Mouse (Mus musculus) liver, adult 2 months (tissue): ENCODE results near the gene Btg2. TPM values are rescaled to one million over a fixed set of nuclear protein-coding genes. Genes with fewer than 3 reads are reported as not detected.

Experiments
- DNase-seq: peaks from one replicate; pipeline ENCODE4 v3.0.0-alpha.2; 2011; ENCODE audit warnings: low read depth, low spot score; ENCODE audit errors: extremely low read depth
- H3K27ac ChIP-seq: fragments of 200-500 bp; replicated peaks from 2 replicates; pipeline ENCODE4 v1.5.1; 2012; ENCODE audit warnings: low read depth, mild to moderate bottlenecking, control low read depth, inconsistent platforms, low read length; ENCODE audit not compliant: insufficient read depth
- H3K27me3 ChIP-seq: fragments of 200-500 bp; 2 replicates; pipeline ENCODE4 v1.6.1; 2012; ENCODE audit warnings: mild to moderate bottlenecking, moderate library complexity, low read length, inconsistent platforms; ENCODE audit not compliant: control insufficient read depth, insufficient read depth
- H3K36me3 ChIP-seq: fragments of 200-500 bp; 2 replicates; pipeline ENCODE4 v1.6.1; 2012; ENCODE audit warnings: low read length, inconsistent platforms; ENCODE audit not compliant: control insufficient read depth, insufficient read depth
- H3K4me1 ChIP-seq: fragments of 200-500 bp; 2 replicates; pipeline ENCODE4 v1.6.1; 2011; ENCODE audit warnings: low read length; ENCODE audit not compliant: control insufficient read depth, insufficient read depth
- H3K4me3 ChIP-seq: fragments of 200-500 bp; 2 replicates; pipeline ENCODE4 v1.5.1; 2011; ENCODE audit warnings: low read depth, mild to moderate bottlenecking, control low read depth, low read length, moderate library complexity; ENCODE audit not compliant: insufficient read depth
- H3K79me2 ChIP-seq: fragments of 200-500 bp; 2 replicates; pipeline ENCODE4 v1.6.1; 2012; ENCODE audit warnings: inconsistent platforms, mild to moderate bottlenecking, low read length, moderate library complexity; ENCODE audit not compliant: control insufficient read depth, insufficient read depth
- H3K9ac ChIP-seq: fragments of 200-500 bp; 2 replicates; pipeline ENCODE4 v1.6.1; 2012; ENCODE audit warnings: low read depth, mild to moderate bottlenecking, control low read depth, inconsistent platforms, low read length
- CTCF ChIP-seq: fragments of 200-500 bp; IDR thresholded peaks from 2 replicates; pipeline ENCODE4 v1.5.1; 2011; ENCODE audit warnings: low read depth, low read length, control low read depth
- POLR2A ChIP-seq: fragments of 200-500 bp; IDR thresholded peaks from 2 replicates; pipeline ENCODE4 v1.6.1; 2011; ENCODE audit warnings: low read length, control low read depth; ENCODE audit not compliant: insufficient read depth; ENCODE audit errors: extremely low read depth
- WGBS: fragments of 180-500 bp; shearing (Covaris S2); methylation state at CpG from one replicate; pipeline ENCODE4 v1.1.7; 2018; 5-methylcytosine and 5-hydroxymethylcytosine counted together
- polyA plus RNA-seq: library from polyadenylated mRNA; depleted of rRNA; stranded (reverse); fragments of >200 nt; gene quantifications from 2 replicates; pipeline ENCODE4 v1.2.3, GENCODE M21; 2012
- total RNA-seq: library from RNA; depleted of rRNA; stranded (reverse); fragments of >200 nt; gene quantifications from 2 replicates; pipeline ENCODE4 v1.2.3, GENCODE M21; 2014

Gene Btg2
- total and polyA plus RNA-seq, 2 experiments: 6.9 to 7.0 TPM

DNA sequence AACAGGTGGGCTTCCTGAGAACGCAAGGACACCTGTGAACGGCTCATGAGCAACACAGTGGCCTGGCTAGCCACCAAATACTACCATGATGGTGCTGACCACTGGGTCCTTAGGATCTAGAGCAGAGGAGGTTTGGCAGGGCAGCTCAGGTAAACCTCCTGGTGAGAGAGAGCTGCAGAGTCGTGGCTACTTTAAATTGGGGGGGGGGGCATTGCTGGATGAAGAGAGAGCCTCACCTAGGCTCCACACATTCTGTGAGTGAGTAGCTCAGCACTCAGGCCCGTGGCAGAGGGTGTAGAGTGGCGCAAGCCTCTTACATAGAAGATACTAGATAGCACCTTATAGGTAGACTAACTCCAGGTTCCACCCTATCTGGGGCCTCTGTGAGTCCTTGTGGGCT lies 21.5 kb upstream of the Btg2 start:
- H3K27ac ChIP-seq: no peak overlapping the region
- H3K27me3 ChIP-seq: no peaks in the 10 kb centered on the region
- H3K4me3 ChIP-seq: no peak overlapping the region
- DNase-seq: no peak
- WGBS: 81% methylated on average over 5 of the region's 5 CpGs
- no peak overlapping the region for H3K9ac ChIP-seq
- no peaks in the 10 kb centered on the region for H3K36me3 ChIP-seq
- no peaks in the 10 kb centered on the region for H3K79me2 ChIP-seq
- H3K4me1 ChIP-seq: peaks cover 13% of the 10 kb centered on the region
- TF ChIP-seq CTCF (no peak), POLR2A (no peak)

DNA sequence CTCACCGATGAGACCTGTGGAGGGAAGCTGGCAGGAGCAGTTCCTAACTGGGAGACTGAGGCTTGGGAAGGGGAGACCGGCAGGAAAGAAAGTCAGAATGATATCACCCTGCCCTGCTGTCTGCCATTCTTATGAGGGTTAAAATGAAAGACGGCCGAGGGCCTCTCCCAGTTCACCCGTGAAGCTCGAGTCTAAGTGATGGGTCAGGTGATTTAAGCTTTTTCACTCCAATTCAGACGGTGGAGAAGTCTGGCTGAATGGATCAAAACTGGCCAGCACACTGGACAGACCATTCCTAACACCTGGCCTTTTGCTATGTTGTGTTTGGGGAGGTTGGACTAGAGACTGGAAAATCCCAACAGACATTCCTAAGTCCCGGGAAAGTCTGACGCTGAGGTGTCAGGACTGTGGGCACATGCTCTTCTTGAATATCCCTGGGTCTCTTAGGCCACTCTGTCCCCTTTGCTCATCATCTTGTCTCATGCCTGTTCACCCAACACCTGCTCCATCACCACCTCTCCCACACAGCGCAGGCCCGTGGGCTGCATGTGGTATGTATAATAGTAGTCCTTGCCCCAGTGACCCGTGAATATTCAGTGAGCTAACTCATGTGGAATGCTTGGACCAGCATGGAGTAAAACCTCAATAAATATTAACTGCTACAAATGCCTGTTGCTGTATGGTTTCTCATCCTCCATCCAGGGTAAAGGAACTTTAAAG lies 20.8 kb upstream of the Btg2 start:
- Histone ChIP-seq H3K27ac (peak overlapping the region; percentile 77), H3K4me3 (peak overlapping the region; percentile 21), H3K9ac (peak overlapping the region; percentile 50), H3K27me3 (no peaks in the 10 kb centered on the region), H3K79me2 (no peaks in the 10 kb centered on the region), H3K36me3 (no peaks in the 10 kb centered on the region), H3K4me1 (peaks cover 13% of the 10 kb centered on the region)
- WGBS: 23% methylated on average over 12 of the region's 12 CpGs
- TF ChIP-seq POLR2A (0 out of 2 replicates have a peak, but pooled peaks have one; percentile 79), CTCF (no peak)
- no peak for DNase-seq

DNA sequence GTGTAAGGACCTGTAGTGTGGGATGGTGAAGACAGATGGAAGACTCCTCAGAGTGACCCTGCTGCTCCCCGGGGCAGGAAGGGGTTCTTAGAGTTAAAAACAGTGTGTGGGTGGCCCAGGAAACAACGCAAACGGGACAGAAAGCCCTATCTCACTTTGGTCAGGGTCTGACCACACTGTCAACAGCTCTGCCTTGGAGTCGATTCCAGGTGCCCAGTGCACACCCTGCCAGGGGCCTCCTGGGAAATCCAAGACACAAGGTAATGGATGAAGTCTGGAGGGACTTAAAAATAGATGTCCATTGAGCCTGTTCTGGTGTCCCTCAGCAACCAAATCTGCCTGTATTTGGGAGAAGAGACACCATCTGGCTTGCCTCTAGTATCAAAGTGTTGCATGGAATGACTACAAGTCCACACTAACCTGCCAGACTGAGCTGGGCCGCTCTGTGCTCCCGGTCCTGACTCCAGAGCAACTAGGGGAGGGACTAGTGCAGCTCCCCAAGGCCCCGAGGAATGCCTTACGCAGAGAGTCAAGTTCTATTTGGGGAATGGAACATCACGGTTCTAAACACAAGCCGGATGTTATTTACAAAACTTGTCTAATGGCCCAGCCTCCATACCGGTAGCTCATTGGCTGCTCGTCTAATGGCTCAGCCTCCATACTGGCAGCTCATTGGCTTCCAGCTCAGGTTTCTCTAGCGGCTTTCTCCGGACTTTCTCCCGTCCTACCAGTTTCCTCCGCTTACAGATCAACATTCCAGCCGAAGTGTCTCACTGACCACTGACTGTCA lies 20.0 kb upstream of the Btg2 start:
- no peak for TF ChIP-seq CTCF
- peak; percentile 52 for TF ChIP-seq POLR2A
- Histone ChIP-seq H3K27me3 (no peaks in the 10 kb centered on the region), H3K27ac (peak overlapping the region; percentile 86), H3K4me3 (peak overlapping the region; percentile 21), H3K4me1 (peaks cover 13% of the 10 kb centered on the region), H3K9ac (peak overlapping the region; percentile 50), H3K79me2 (no peaks in the 10 kb centered on the region), H3K36me3 (no peaks in the 10 kb centered on the region)
- DNase-seq: peak; percentile 97
- WGBS: 2% methylated on average over 17 of the region's 17 CpGs

DNA sequence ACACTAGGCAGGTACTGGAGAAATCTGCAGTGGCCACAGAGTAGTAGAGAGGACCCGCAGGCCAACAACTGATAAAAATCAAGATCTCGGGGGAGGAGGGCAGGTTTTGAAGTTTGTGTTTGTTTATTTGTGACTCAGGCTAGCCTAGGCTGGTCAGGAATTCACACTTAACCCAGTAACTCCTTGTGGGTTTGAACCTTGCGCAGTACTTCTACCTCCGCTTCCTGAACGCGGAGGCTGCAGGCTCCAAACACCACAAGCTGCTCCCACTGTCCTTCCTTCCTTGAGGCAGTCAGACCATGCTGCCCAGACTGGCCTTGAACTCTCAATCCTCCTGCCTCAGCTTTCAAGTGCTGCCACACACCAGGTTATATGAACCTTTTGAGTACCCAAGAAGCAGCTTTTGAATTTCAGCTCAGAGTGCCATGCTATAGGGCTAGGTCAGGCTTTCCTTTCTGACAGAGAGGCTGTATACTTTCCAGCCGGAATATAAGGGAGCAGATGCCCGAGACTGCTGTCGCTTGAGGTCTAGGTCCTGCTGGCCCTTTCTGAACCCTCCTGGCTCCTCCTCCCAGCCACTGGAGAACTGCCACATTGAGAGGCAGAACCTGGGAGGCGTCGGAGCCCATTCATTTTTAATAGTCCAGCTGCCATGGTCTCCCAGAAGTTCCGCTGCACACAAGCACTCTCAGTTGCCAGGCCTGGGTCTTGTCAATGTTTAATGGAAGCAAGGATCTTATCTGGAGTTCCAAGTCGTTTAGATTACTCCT lies 19.2 kb upstream of the Btg2 start:
- no peak for TF ChIP-seq POLR2A
- no peak for TF ChIP-seq CTCF
- no peaks in the 10 kb centered on the region for H3K79me2 ChIP-seq
- no peaks in the 10 kb centered on the region for H3K36me3 ChIP-seq
- H3K4me1 ChIP-seq: peaks cover 13% of the 10 kb centered on the region
- WGBS: 37% methylated on average over 13 of the region's 13 CpGs
- DNase-seq: peak; percentile 40
- peak overlapping the region; percentile 86 for H3K27ac ChIP-seq
- H3K4me3 ChIP-seq: no peak overlapping the region
- H3K9ac ChIP-seq: peak overlapping the region; percentile 41
- no peaks in the 10 kb centered on the region for H3K27me3 ChIP-seq

DNA sequence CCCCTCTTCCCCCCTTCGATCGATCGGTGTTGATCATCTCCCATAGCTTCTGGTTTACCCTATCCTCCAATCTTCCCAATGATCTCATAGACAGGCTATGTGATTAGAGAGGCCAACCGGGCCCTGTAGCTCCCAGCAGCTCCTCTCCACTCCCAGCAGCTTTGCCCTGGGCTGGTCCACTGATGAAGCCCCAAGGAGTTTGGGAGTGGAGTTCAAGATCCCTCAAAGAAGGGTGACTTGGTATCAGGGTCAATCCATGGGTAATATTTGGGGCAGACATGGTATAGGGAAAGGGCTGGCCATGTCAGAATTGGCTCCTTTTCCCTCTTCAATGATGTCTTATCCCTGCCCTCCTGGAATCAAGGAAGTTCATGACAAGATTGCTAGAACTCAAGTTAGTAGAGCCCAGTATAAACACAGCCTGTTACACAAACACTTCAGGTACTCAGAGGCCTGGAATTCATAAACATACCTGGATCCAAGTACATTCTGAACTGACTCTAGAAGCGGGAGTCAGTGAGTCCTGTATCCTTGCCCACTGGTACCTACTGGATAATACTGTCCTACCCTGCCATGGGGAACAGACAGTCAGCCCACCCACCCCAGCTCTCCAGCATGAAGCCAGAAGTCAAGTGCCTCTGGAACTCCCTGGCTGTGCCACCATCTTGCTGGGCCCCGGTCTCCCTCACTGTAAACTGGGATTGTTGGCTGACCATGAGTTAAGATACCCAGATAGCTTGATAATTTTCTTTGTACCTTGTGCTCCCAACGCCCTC lies 18.3 kb upstream of the Btg2 start:
- TF ChIP-seq CTCF (no peak), POLR2A (no peak)
- Histone ChIP-seq H3K4me3 (no peak overlapping the region), H3K27me3 (no peaks in the 10 kb centered on the region), H3K27ac (no peak overlapping the region), H3K79me2 (no peaks in the 10 kb centered on the region), H3K9ac (no peak overlapping the region), H3K4me1 (peaks cover 18% of the 10 kb centered on the region), H3K36me3 (no peaks in the 10 kb centered on the region)
- DNase-seq: no peak
- WGBS: 93% methylated on average over 7 of the region's 7 CpGs
